Mouse (Mus musculus) limb, embryonic 14.5 days (tissue): Measurements from ENCODE around the gene Ciita. TPM values are rescaled to one million over a fixed set of nuclear protein-coding genes. Genes with fewer than 3 reads are reported as not detected.

Experiments used
- ATAC-seq: fragments of 200-750 bp; cut with Nextera tagmentation; 2 replicates; pipeline ENCODE4 v1.8.0; 2017; ENCODE audit warnings: low read depth, moderate number of reproducible peaks, moderate TSS enrichment; ENCODE audit not compliant: low FRiP score
- DNase-seq: peaks from one replicate; pipeline ENCODE4 v3.0.0-alpha.2; 2015; ENCODE audit warnings: low spot score
- H3K27ac ChIP-seq: fragments of 300-500 bp; sonication (generic); replicated peaks from 2 replicates; pipeline ENCODE4 v1.5.1; 2014; ENCODE audit warnings: low read depth, mild to moderate bottlenecking, low read length, moderate library complexity, mixed read lengths
- H3K27me3 ChIP-seq: fragments of 300-500 bp; sonication (generic); 2 replicates; pipeline ENCODE4 v1.6.1; 2014; ENCODE audit warnings: low read length, mixed read lengths; ENCODE audit not compliant: control insufficient read depth, insufficient read depth
- H3K36me3 ChIP-seq: fragments of 300-500 bp; sonication (generic); 2 replicates; pipeline ENCODE4 v1.6.1; 2014; ENCODE audit warnings: mild to moderate bottlenecking, low read length, moderate library complexity, mixed read lengths; ENCODE audit not compliant: control insufficient read depth, insufficient read depth
- H3K4me1 ChIP-seq: fragments of 300-500 bp; sonication (generic); 2 replicates; pipeline ENCODE4 v1.6.1; 2014; ENCODE audit warnings: antibody characterized with exemption, low read length, mixed read lengths; ENCODE audit not compliant: control insufficient read depth, insufficient read depth
- H3K4me2 ChIP-seq: fragments of 300-500 bp; sonication (generic); replicated peaks from 2 replicates; pipeline ENCODE4 v1.6.1; 2014; ENCODE audit warnings: low read depth, mild to moderate bottlenecking, low read length, moderate library complexity; ENCODE audit not compliant: severe bottlenecking
- H3K4me3 ChIP-seq: fragments of 300-500 bp; sonication (generic); replicated peaks from 2 replicates; pipeline ENCODE4 v1.5.1; 2014; ENCODE audit warnings: low read length
- H3K9ac ChIP-seq: fragments of 300-500 bp; sonication (generic); 2 replicates; pipeline ENCODE4 v1.6.1; 2014; ENCODE audit warnings: mild to moderate bottlenecking, low read depth, low read length, moderate library complexity; ENCODE audit not compliant: severe bottlenecking
- H3K9me3 ChIP-seq: fragments of 300-500 bp; sonication (generic); 2 replicates; pipeline ENCODE4 v1.6.1; 2016; ENCODE audit warnings: low read length; ENCODE audit not compliant: control insufficient read depth
- POLR2A ChIP-seq: fragments of 200-500 bp; IDR thresholded peaks from 2 replicates; pipeline ENCODE4 v1.8.0; 2012; ENCODE audit warnings: inconsistent platforms, mild to moderate bottlenecking, moderate library complexity, borderline replicate concordance; ENCODE audit not compliant: insufficient read depth, insufficient read length; ENCODE audit errors: extremely low read depth
- WGBS: fragments of 180-500 bp; shearing (Covaris S2); extraction: QIAGEN DNeasy Blood & Tissue Kit; methylation state at CpG from one replicate; pipeline ENCODE4 v1.1.7; 2014; 5-methylcytosine and 5-hydroxymethylcytosine counted together
- polyA plus RNA-seq, 2 experiments: library from polyadenylated mRNA; depleted of rRNA in 1 of 2; stranded (reverse) in 1 of 2; unstranded in 1 of 2; fragments of >200 nt; fragmentation: Nextera tagmentation in 1 of 2; extraction: Ambion mirVana in 1 of 2; gene quantifications; 2 replicates each; pipeline versions ENCODE4 v1.2.1 to v1.2.3; 2012 to 2014

Gene Ciita
- polyA plus RNA-seq, 2 experiments = 0.10 to 0.44 TPM

- Histone ChIP-seq H3K36me3 (peaks cover 13% of the 10 kb centered on the region; the same call in 1 of the 2 replicates), H3K4me3 (peak overlapping the region; percentile 79), H3K4me1 (peaks cover 30% of the 10 kb centered on the region), H3K27me3 (no peaks in the 10 kb centered on the region), H3K4me2 (peak overlapping the region; percentile 90), H3K9ac (peak overlapping the region; percentile 84), H3K9me3 (no peaks in the 10 kb centered on the region), H3K27ac (no peak overlapping the region)
- ATAC-seq (no peak), DNase-seq (peak; percentile 6)
- no peak for TF ChIP-seq POLR2A
- 67% methylated on average over 16 of the region's 16 CpGs for WGBS
These were observed 61.1 kb downstream of the Ciita start for GRCm38 (mm10) chr16:10540763-10541597.

DNA sequence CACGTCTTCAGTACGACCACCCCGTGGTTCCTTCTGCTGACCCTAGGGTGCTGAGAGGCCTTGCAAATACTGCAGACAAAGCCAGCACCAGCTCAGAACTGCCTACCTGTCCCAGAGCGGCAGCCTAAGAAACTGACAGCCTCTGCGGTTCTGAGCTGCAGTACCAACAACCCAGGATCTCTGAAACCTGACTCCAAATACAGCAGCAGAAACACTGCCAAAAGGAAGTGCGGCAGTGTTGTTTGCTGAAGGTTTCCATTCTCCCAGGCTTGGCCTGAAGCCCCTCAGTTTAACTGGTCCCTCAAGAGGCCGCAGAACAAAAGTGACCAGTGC lies 61.7 kb downstream of the Ciita start:
- peaks cover 10% of the 10 kb centered on the region; the same call in 1 of the 2 replicates for H3K36me3 ChIP-seq
- H3K4me1 ChIP-seq = peaks cover 36% of the 10 kb centered on the region
- no peaks in the 10 kb centered on the region for H3K27me3 ChIP-seq
- H3K9ac ChIP-seq = peak overlapping the region; percentile 84
- H3K4me2 ChIP-seq = peak overlapping the region; percentile 90
- TF ChIP-seq POLR2A = no peak
- ATAC-seq (no peak), DNase-seq (peak; percentile 41)
- peak overlapping the region; percentile 79 for H3K4me3 ChIP-seq
- H3K27ac ChIP-seq = no peak overlapping the region
- WGBS = 23% methylated on average over 7 of the region's 7 CpGs
- no peaks in the 10 kb centered on the region for H3K9me3 ChIP-seq

- Histone ChIP-seq H3K27ac (peak overlapping the region; percentile 82), H3K4me2 (peak overlapping the region; percentile 90), H3K4me1 (peaks cover 36% of the 10 kb centered on the region), H3K36me3 (peaks cover 3% of the 10 kb centered on the region; the same call in 1 of the 2 replicates), H3K9ac (peak overlapping the region; percentile 84), H3K27me3 (no peaks in the 10 kb centered on the region), H3K9me3 (no peaks in the 10 kb centered on the region), H3K4me3 (peak overlapping the region; percentile 79)
- TF ChIP-seq POLR2A = no peak
- WGBS = under 1% methylated on average over 19 of the region's 22 CpGs
- DNase-seq (peak; percentile 6), ATAC-seq (peak; percentile 3; the same call in 1 of the 2 replicates)
These were observed 62.4 kb downstream of the Ciita start for GRCm38 (mm10) chr16:10542266-10542665.

DNA sequence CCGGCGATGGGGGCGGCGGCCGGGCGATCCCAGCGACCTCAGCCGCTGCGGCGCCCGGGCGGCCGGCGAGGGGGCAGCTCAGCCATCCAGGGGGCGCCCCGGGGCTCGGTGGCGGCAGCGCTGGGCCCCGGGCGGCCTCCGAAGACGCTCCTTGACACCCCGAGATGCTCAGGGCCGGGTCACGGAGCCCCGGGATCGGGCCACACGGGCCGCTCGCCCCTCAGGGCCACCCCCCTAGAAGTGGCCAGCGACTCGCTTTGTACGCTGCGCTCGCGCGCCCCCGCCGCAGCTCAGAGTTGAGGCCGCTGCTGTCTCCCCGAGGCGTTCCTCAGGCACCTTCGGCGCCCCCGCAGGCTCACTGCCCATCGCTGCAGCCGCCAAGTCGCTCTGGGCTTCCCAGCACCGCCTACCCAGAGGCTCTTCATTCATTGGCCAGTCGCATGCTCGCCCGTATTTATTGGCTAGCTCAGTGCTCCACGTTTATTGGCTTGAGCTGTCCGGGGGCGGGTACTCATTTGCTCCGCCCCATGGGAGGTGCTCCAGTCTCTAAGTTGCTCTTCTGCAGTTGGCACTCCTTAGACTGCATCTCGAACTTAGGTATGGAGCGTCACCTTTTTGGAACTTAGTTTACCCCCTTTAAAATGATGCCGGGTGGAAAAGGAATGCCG lies 63.0 kb downstream of the Ciita start, which contains the start of gene Dexi:
Gene Dexi (minus strand): TSS at position 357 of the 668 bp plus-strand sequence.
- Histone ChIP-seq H3K36me3 (peaks cover under 1% of the 10 kb centered on the region; the same call in 1 of the 2 replicates), H3K27me3 (no peaks in the 10 kb centered on the region), H3K4me2 (peak within 1 kb of the TSS; percentile 90), H3K9me3 (no peaks in the 10 kb centered on the region), H3K9ac (peak within 1 kb of the TSS; percentile 84), H3K4me1 (peaks cover 36% of the 10 kb centered on the region), H3K4me3 (peak within 1 kb of the TSS; percentile 79), H3K27ac (peak within 1 kb of the TSS; percentile 82)
- DNase-seq (peak; percentile 98), ATAC-seq (peak; percentile 94)
- WGBS = under 1% methylated on average over 36 of the region's 61 CpGs
- peak; percentile 97 for TF ChIP-seq POLR2A

DNA sequence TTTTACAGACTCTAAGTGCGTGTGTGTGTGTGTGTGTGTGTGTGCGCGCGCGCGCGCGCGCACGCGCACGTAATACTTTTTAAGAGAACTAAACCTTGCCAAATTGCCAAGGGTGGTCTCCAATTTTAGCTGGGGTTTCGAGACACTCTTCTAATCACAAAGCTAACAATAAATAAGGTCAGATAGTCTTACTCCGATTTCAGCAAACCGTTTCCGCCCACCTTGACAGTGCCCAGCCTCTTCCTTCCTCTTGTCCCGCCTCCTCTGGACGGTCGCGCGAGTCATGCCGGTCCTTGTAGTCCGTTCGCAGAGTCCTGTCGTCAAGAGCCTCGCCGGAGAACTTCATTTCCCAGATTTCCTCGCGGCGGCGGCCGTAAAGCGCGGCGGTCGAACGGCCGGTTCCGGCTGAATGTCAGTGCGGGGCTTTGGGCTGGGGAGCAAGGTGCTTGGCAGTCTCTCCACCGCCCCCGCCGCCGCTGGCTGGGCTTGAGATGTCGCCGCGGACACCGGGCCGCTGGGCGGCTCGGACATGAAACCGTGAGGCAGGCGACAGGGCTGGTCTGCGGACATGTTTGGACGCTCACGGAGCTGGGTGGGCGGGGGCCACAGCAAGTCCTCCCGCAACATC lies 65.2 kb downstream of the Ciita start, which contains the start of gene Clec16a:
Gene Clec16a (plus strand): TSS at position 345 of the 628 bp plus-strand sequence.
- peaks cover 25% of the 10 kb centered on the region for H3K4me1 ChIP-seq
- WGBS = under 1% methylated on average over 58 of the region's 58 CpGs
- 0 out of 2 replicates have a peak, but pooled peaks cover 5% of the 10 kb centered on the region for H3K36me3 ChIP-seq
- H3K9ac ChIP-seq = peak within 1 kb of the TSS; percentile 78
- no peaks in the 10 kb centered on the region for H3K27me3 ChIP-seq
- no peaks in the 10 kb centered on the region for H3K9me3 ChIP-seq
- peak; percentile 91 for ATAC-seq
- H3K27ac ChIP-seq = 0 out of 2 replicates have a peak within 1 kb of the TSS, but pooled peaks have one; percentile 52
- peak within 1 kb of the TSS; percentile 89 for H3K4me3 ChIP-seq
- peak within 1 kb of the TSS; percentile 86 for H3K4me2 ChIP-seq
- no peak for TF ChIP-seq POLR2A
- DNase-seq = peak; percentile 93
